Mouse (Mus musculus): ENCODE data around the gene Csdc2.
A peak's percentile ranks its signal among the peaks of the same experiment; 100 is the strongest.
"Not testable (repeated sequence)": the region's sequence is repeated elsewhere in the genome, so short reads cannot be mapped to it uniquely, and the experiment has no call there.

The Csdc2 gene

GRCm38 (mm10) chr15:81936679-81937078 lies at the start of gene Csdc2:
Csdc2 (plus strand) TSS chr15:81936759.
- peak; percentile 78 to 82 for DNase-seq

GRCm38 (mm10) chr15:81886795-81887550 lies 49.6 kb upstream of the Csdc2 start:
- DNase-seq = no peak

- DNase-seq = no peak
Measured at GRCm38 (mm10) chr15:81889175-81889574, 47.4 kb upstream of the Csdc2 start.

- no peak for DNase-seq
Measured at GRCm38 (mm10) chr15:81891140-81891802, 45.3 kb upstream of the Csdc2 start.

- no peak for DNase-seq
Measured at GRCm38 (mm10) chr15:81891822-81892580, 44.6 kb upstream of the Csdc2 start.

- no peak for DNase-seq
Measured at GRCm38 (mm10) chr15:81894002-81894401, 42.6 kb upstream of the Csdc2 start.

- no peak for DNase-seq
Measured at GRCm38 (mm10) chr15:81896407-81896806, 40.2 kb upstream of the Csdc2 start.

GRCm38 (mm10) chr15:81897607-81898285 lies 38.8 kb upstream of the Csdc2 start:
- no peak for DNase-seq

GRCm38 (mm10) chr15:81898751-81899150 lies 37.8 kb upstream of the Csdc2 start:
- DNase-seq = no peak

GRCm38 (mm10) chr15:81904939-81905338 lies 31.6 kb upstream of the Csdc2 start:
- peak; percentile 90 for DNase-seq

- no peak for DNase-seq
Measured at GRCm38 (mm10) chr15:81907953-81908352, 28.6 kb upstream of the Csdc2 start.

GRCm38 (mm10) chr15:81908767-81909166 lies 27.8 kb upstream of the Csdc2 start:
- not testable (repeated sequence) for DNase-seq

- DNase-seq = peak; percentile 36 to 40
Measured at GRCm38 (mm10) chr15:81912498-81912897, 24.1 kb upstream of the Csdc2 start.

- DNase-seq = no peak
Measured at GRCm38 (mm10) chr15:81914668-81915067, 21.9 kb upstream of the Csdc2 start.

GRCm38 (mm10) chr15:81915663-81916062 lies 20.9 kb upstream of the Csdc2 start:
- DNase-seq = no peak

- peak in 1 of 2 experiments; percentile 27 for DNase-seq
Measured at GRCm38 (mm10) chr15:81917201-81917600, 19.4 kb upstream of the Csdc2 start.

GRCm38 (mm10) chr15:81917621-81918463 lies 18.7 kb upstream of the Csdc2 start:
- peak; percentile 87 for DNase-seq

- no peak for DNase-seq
Measured at GRCm38 (mm10) chr15:81919062-81919461, 17.5 kb upstream of the Csdc2 start.

GRCm38 (mm10) chr15:81920546-81921217 lies 15.9 kb upstream of the Csdc2 start:
- DNase-seq = no peak

GRCm38 (mm10) chr15:81921255-81921654 lies 15.3 kb upstream of the Csdc2 start:
- no peak for DNase-seq

- DNase-seq = no peak
Measured at GRCm38 (mm10) chr15:81924933-81925332, 11.6 kb upstream of the Csdc2 start.
